ENCODE assay signal across 8 mouse cellular contexts in genomic region chr4:120405806-120406638, GRCm38 (mm10). TPM values are rescaled to one million over a fixed set of nuclear protein-coding genes. Genes with fewer than 3 reads are reported as not detected.
A peak's percentile ranks its signal among the peaks of the same experiment; 100 is the strongest.
DNase-seq lines count a peak whose midpoint lies in the region; ATAC-seq and TF ChIP-seq lines count a peak whose summit lies in the region.

No protein-coding gene starts in this region.

- peak; percentile 35 for ATAC-seq in lung, embryonic 14.5 days (ENCODE audit: insufficient read depth)
- ATAC-seq in heart, embryonic 13.5 days (ENCODE audit: extremely low read depth, insufficient number of reproducible peaks, low FRiP score, low TSS enrichment): no peak
- peak; percentile 48 for ATAC-seq in liver, embryonic 13.5 days (ENCODE audit: low read depth)

- TF ChIP-seq POLR2A in bone marrow macrophage, adult 2 months (IDR thresholded peaks at IDR 0.05; ENCODE audit: borderline replicate concordance, low read depth, low read length): no peak

- H3K36me3 ChIP-seq in lung, embryonic 14.5 days (ENCODE audit: insufficient read depth): no peaks in the 10 kb centered on the region
- no peaks in the 10 kb centered on the region for H3K36me3 ChIP-seq in heart, embryonic 13.5 days
- no peaks in the 10 kb centered on the region for H3K36me3 ChIP-seq in liver, embryonic 13.5 days
- H3K36me3 ChIP-seq in splenic B cell, adult 2 months (ENCODE audit: control insufficient read depth, insufficient read depth, low read length, poor library complexity, severe bottlenecking): no peaks in the 10 kb centered on the region

- H3K9me3 ChIP-seq in lung, embryonic 14.5 days (ENCODE audit: low read depth, low read length): no peaks in the 10 kb centered on the region
- no peaks in the 10 kb centered on the region for H3K9me3 ChIP-seq in heart, embryonic 13.5 days
- no peaks in the 10 kb centered on the region for H3K9me3 ChIP-seq in liver, embryonic 13.5 days (replicated peaks)

- peak; percentile 54 for DNase-seq in lung, embryonic 14.5 days
- no peak for DNase-seq in lung, postnatal 14 days
- DNase-seq in liver, embryonic 13.5 days: no peak
- DNase-seq in splenic B cell, adult 2 months (ENCODE audit: low read depth, low spot score): peak; percentile 28
- DNase-seq in cerebellum, postnatal 4 days (ENCODE audit: low spot score in 2 of 2): no peak
- DNase-seq in gastrocnemius, postnatal 14 days: no peak

- H3K9ac ChIP-seq in lung, embryonic 14.5 days: peak overlapping the region; percentile 97
- peak overlapping the region; percentile 99 for H3K9ac ChIP-seq in heart, embryonic 13.5 days
- peak overlapping the region; percentile 94 for H3K9ac ChIP-seq in liver, embryonic 13.5 days

- no peaks in the 10 kb centered on the region for H3K27me3 ChIP-seq in lung, embryonic 14.5 days (ENCODE audit: insufficient read depth, low read length)
- H3K27me3 ChIP-seq in heart, embryonic 13.5 days (replicated peaks): no peaks in the 10 kb centered on the region
- H3K27me3 ChIP-seq in liver, embryonic 13.5 days: no peaks in the 10 kb centered on the region
- no peaks in the 10 kb centered on the region for H3K27me3 ChIP-seq in splenic B cell, adult 2 months (ENCODE audit: control insufficient read depth, insufficient read depth, low read length, poor library complexity, severe bottlenecking)

- 3% methylated on average over 25 of the region's 25 CpGs for WGBS in lung, embryonic 14.5 days
- WGBS in heart, embryonic 13.5 days: 2% methylated on average over 25 of the region's 25 CpGs
- 2% methylated on average over 25 of the region's 25 CpGs for WGBS in liver, embryonic 13.5 days (ENCODE audit: insufficient replicate concordance)

- H3K4me3 ChIP-seq in lung, embryonic 14.5 days (ENCODE audit: low read depth, low read length): peak overlapping the region; percentile 92
- H3K4me3 ChIP-seq in bone marrow macrophage, adult 2 months (ENCODE audit: insufficient read depth, low read length): peak overlapping the region; percentile 87
- peak overlapping the region; percentile 97 for H3K4me3 ChIP-seq in heart, embryonic 13.5 days
- peak overlapping the region; percentile 92 for H3K4me3 ChIP-seq in liver, embryonic 13.5 days (replicated peaks)

- intact Hi-C loops in gastrocnemius, postnatal 14 days (cut with DNase I; ENCODE audit: low total_unique reads): no loop called here

- H3K4me1 ChIP-seq in lung, embryonic 14.5 days (ENCODE audit: insufficient read depth): 0 out of 2 replicates have a peak, but pooled peaks cover 9% of the 10 kb centered on the region
- H3K4me1 ChIP-seq in bone marrow macrophage, adult 2 months (ENCODE audit: control insufficient read depth, insufficient read depth, low read length): peaks cover 8% of the 10 kb centered on the region
- H3K4me1 ChIP-seq in heart, embryonic 13.5 days: peaks cover 37% of the 10 kb centered on the region
- H3K4me1 ChIP-seq in liver, embryonic 13.5 days (replicated peaks): peaks cover 61% of the 10 kb centered on the region

- no peak for TF ChIP-seq CTCF in lung, embryonic 14.5 days (IDR thresholded peaks at IDR 0.05; ENCODE audit: low read depth)
- no peak for TF ChIP-seq CTCF in bone marrow macrophage, adult 2 months (IDR thresholded peaks at IDR 0.05; ENCODE audit: low read depth, low read length)

- peak overlapping the region; percentile 97 for H3K27ac ChIP-seq in lung, embryonic 14.5 days (ENCODE audit: low read depth)
- H3K27ac ChIP-seq in bone marrow macrophage, adult 2 months (ENCODE audit: insufficient read depth, low read depth, low read length): peak overlapping the region; percentile 64
- peak overlapping the region; percentile 98 for H3K27ac ChIP-seq in heart, embryonic 13.5 days (replicated peaks)
- peak overlapping the region; percentile 85 for H3K27ac ChIP-seq in liver, embryonic 13.5 days

- peak overlapping the region; percentile 71 for H3K4me2 ChIP-seq in lung, embryonic 14.5 days
- peak overlapping the region; percentile 77 for H3K4me2 ChIP-seq in heart, embryonic 13.5 days
- peak overlapping the region; percentile 77 for H3K4me2 ChIP-seq in liver, embryonic 13.5 days

RNA-seq across cellular contexts. Expression of gene Scmh1, which starts 0.9 kb away (rescaled TPM):
- 43.0 and 48.5 TPM in 2 replicates for polyA plus RNA-seq in lung, embryonic 14.5 days (2014; fragmentation: Nextera tagmentation; extraction: Ambion mirVana)
- 26.7 and 34.2 TPM in 2 replicates for polyA plus RNA-seq in bone marrow macrophage, adult 2 months (2012; ENCODE audit: insufficient read depth, insufficient read length, missing spikeins)
- polyA plus RNA-seq in heart, embryonic 13.5 days (2015; fragmentation: Nextera tagmentation; extraction: Ambion mirVana): 67.8 and 70.0 TPM in 2 replicates
- polyA plus RNA-seq in liver, embryonic 13.5 days (2015; fragmentation: Nextera tagmentation; extraction: Ambion mirVana): 12.8 and 13.3 TPM in 2 replicates
- 10 to 100 TPM; 32.2 to 32.5 TPM for total RNA-seq in gastrocnemius, postnatal 14 days (2021)

Comparison
In these comparisons a context has a peak if more than half of its experiments do, and no peak if none do; other contexts are left out.
1. DNase-seq: peak in lung, embryonic 14.5 days (single experiment) and splenic B cell, adult 2 months (single experiment); none in lung, postnatal 14 days (single experiment), liver, embryonic 13.5 days (single experiment), cerebellum, postnatal 4 days (0 of 2) and gastrocnemius, postnatal 14 days (single experiment).
2. Peak in every context shown above with its lines, with median percentiles within 50 percentile points of each other: H3K27ac ChIP-seq, H3K4me2 ChIP-seq, H3K4me3 ChIP-seq and H3K9ac ChIP-seq.